Mouse (Mus musculus) hindbrain, postnatal 0 days (tissue): ENCODE data around the gene Slc11a1. TPM values are rescaled to one million over a fixed set of nuclear protein-coding genes. Genes with fewer than 3 reads are reported as not detected.
A peak's percentile ranks its signal among the peaks of the same experiment; 100 is the strongest.

Experiments
- ATAC-seq: fragments of 200-750 bp; cut with Nextera tagmentation; 2 replicates; pipeline ENCODE4 v1.8.0; 2017; ENCODE audit warnings: mild to moderate bottlenecking, moderate TSS enrichment, moderate library complexity
- DNase-seq: peaks from one replicate; pipeline ENCODE4 v3.0.0-alpha.2; 2015; ENCODE audit warnings: low spot score
- H3K27ac ChIP-seq: fragments of 300-500 bp; sonication (generic); 2 replicates; pipeline ENCODE4 v1.5.1; 2014; ENCODE audit warnings: mild to moderate bottlenecking
- H3K27me3 ChIP-seq: fragments of 300-500 bp; sonication (generic); 2 replicates; pipeline ENCODE4 v1.6.1; 2014; ENCODE audit warnings: low read length, mixed read lengths; ENCODE audit not compliant: insufficient read depth
- H3K36me3 ChIP-seq: fragments of 300-500 bp; sonication (generic); 2 replicates; pipeline ENCODE4 v1.6.1; 2014; ENCODE audit warnings: low read length, mixed read lengths; ENCODE audit not compliant: insufficient read depth
- H3K4me1 ChIP-seq: fragments of 300-500 bp; sonication (generic); 2 replicates; pipeline ENCODE4 v1.6.1; 2014; ENCODE audit warnings: antibody characterized with exemption, low read length, mixed read lengths; ENCODE audit not compliant: insufficient read depth
- H3K4me2 ChIP-seq: fragments of 300-500 bp; sonication (generic); 2 replicates; pipeline ENCODE4 v1.6.1; 2014; ENCODE audit warnings: low read depth, mild to moderate bottlenecking, low read length, moderate library complexity, mixed read lengths
- H3K4me3 ChIP-seq: fragments of 300-500 bp; sonication (generic); 2 replicates; pipeline ENCODE4 v1.5.1; 2014; ENCODE audit warnings: low read length
- H3K9ac ChIP-seq: fragments of 300-500 bp; sonication (generic); replicated peaks from 2 replicates; pipeline ENCODE4 v1.6.1; 2014; ENCODE audit warnings: mild to moderate bottlenecking, low read length, moderate library complexity, mixed read lengths
- H3K9me3 ChIP-seq: fragments of 300-500 bp; sonication (generic); 2 replicates; pipeline ENCODE4 v1.6.1; 2016; ENCODE audit warnings: low read length, mixed read lengths
- CTCF ChIP-seq: IDR thresholded peaks from 2 replicates; pipeline ENCODE4 v1.5.1; 2016; ENCODE audit warnings: antibody characterized with exemption, control low read depth, low read depth
- WGBS: fragments of 180-500 bp; shearing (Covaris S2); extraction: QIAGEN DNeasy Blood & Tissue Kit; methylation state at CpG from one replicate; pipeline ENCODE4 v1.1.7; 2014; 5-methylcytosine and 5-hydroxymethylcytosine counted together
- polyA plus RNA-seq: library from polyadenylated mRNA; unstranded; fragments of >200 nt; fragmentation: Nextera tagmentation; extraction: Ambion mirVana; gene quantifications from 2 replicates; pipeline ENCODE4 v1.2.1, GENCODE M21; 2015
- total RNA-seq: library from RNA; depleted of rRNA; stranded (reverse); fragments of >200 nt; gene quantifications from 2 replicates; pipeline ENCODE4 v1.2.3, GENCODE M21; 2014

The Slc11a1 gene
- total and polyA plus RNA-seq, 2 experiments from 2014 or later, result 2.9 to 10.6 TPM

- Histone ChIP-seq H3K4me2 (no peak overlapping the region), H3K9me3 (no peaks in the 10 kb centered on the region), H3K36me3 (peaks cover 15% of the 10 kb centered on the region; the same call in 1 of the 2 replicates), H3K9ac (no peak overlapping the region), H3K27me3 (no peaks in the 10 kb centered on the region), H3K4me1 (no peaks in the 10 kb centered on the region), H3K27ac (no peak overlapping the region), H3K4me3 (no peak overlapping the region)
- no peak for TF ChIP-seq CTCF
- WGBS, result 93% methylated on average over 9 of the region's 9 CpGs
- DNase-seq, result no peak
- ATAC-seq, result no peak
Measured at GRCm38 (mm10) chr1:74353453-74354229, 21.4 kb upstream of the Slc11a1 start.

GRCm38 (mm10) chr1:74357531-74357930 lies 17.5 kb upstream of the Slc11a1 start:
- no peak for TF ChIP-seq CTCF
- no peaks in the 10 kb centered on the region for H3K36me3 ChIP-seq
- no peak overlapping the region for H3K4me2 ChIP-seq
- H3K27me3 ChIP-seq, result no peaks in the 10 kb centered on the region
- no peak overlapping the region for H3K4me3 ChIP-seq
- DNase-seq, result no peak
- H3K4me1 ChIP-seq, result no peaks in the 10 kb centered on the region
- no peaks in the 10 kb centered on the region for H3K9me3 ChIP-seq
- H3K27ac ChIP-seq, result no peak overlapping the region
- H3K9ac ChIP-seq, result no peak overlapping the region
- ATAC-seq, result no peak

GRCm38 (mm10) chr1:74359952-74360517 lies 15.0 kb upstream of the Slc11a1 start:
- Histone ChIP-seq H3K27ac (no peak overlapping the region), H3K4me1 (no peaks in the 10 kb centered on the region), H3K36me3 (no peaks in the 10 kb centered on the region), H3K27me3 (no peaks in the 10 kb centered on the region), H3K9ac (no peak overlapping the region), H3K4me3 (no peak overlapping the region), H3K4me2 (no peak overlapping the region), H3K9me3 (no peaks in the 10 kb centered on the region)
- TF ChIP-seq CTCF, result no peak
- DNase-seq (no peak), ATAC-seq (no peak)
- WGBS, result 88% methylated on average over 5 of the region's 5 CpGs

GRCm38 (mm10) chr1:74361812-74362211 lies 13.2 kb upstream of the Slc11a1 start, which contains the start of gene Catip:
Catip (plus strand) TSS chr1:74362108.
- no peaks in the 10 kb centered on the region for H3K4me1 ChIP-seq
- no peaks in the 10 kb centered on the region for H3K36me3 ChIP-seq
- ATAC-seq (peak; percentile 85), DNase-seq (peak; percentile 94)
- 0% methylated on average over 2 of the region's 2 CpGs for WGBS
- H3K9me3 ChIP-seq, result no peaks in the 10 kb centered on the region
- no peak within 1 kb of the TSS for H3K27ac ChIP-seq
- H3K9ac ChIP-seq, result no peak within 1 kb of the TSS
- TF ChIP-seq CTCF, result peak; percentile 86
- no peaks in the 10 kb centered on the region for H3K27me3 ChIP-seq
- H3K4me2 ChIP-seq, result 0 out of 2 replicates have a peak within 1 kb of the TSS, but pooled peaks have one; percentile 7
- H3K4me3 ChIP-seq, result 0 out of 2 replicates have a peak within 1 kb of the TSS, but pooled peaks have one; percentile 7

GRCm38 (mm10) chr1:74362325-74363229 lies 12.4 kb upstream of the Slc11a1 start:
- Histone ChIP-seq H3K36me3 (no peaks in the 10 kb centered on the region), H3K4me2 (0 out of 2 replicates have a peak overlapping the region, but pooled peaks have one; percentile 7), H3K9ac (no peak overlapping the region), H3K4me1 (no peaks in the 10 kb centered on the region), H3K4me3 (0 out of 2 replicates have a peak overlapping the region, but pooled peaks have one; percentile 7), H3K27me3 (no peaks in the 10 kb centered on the region), H3K27ac (no peak overlapping the region), H3K9me3 (no peaks in the 10 kb centered on the region)
- WGBS, result 68% methylated on average over 17 of the region's 17 CpGs
- ATAC-seq, result peak; percentile 39; the same call in 1 of the 2 replicates
- DNase-seq, result no peak
- no peak for TF ChIP-seq CTCF

GRCm38 (mm10) chr1:74363437-74363836 lies 11.6 kb upstream of the Slc11a1 start:
- no peak overlapping the region for H3K4me2 ChIP-seq
- no peaks in the 10 kb centered on the region; the same call in 1 of the 2 replicates for H3K4me1 ChIP-seq
- no peak overlapping the region for H3K27ac ChIP-seq
- ATAC-seq, result no peak
- H3K9me3 ChIP-seq, result no peaks in the 10 kb centered on the region
- H3K4me3 ChIP-seq, result no peak overlapping the region
- H3K36me3 ChIP-seq, result no peaks in the 10 kb centered on the region
- no peak for TF ChIP-seq CTCF
- 83% methylated on average over 5 of the region's 5 CpGs for WGBS
- DNase-seq, result no peak
- H3K9ac ChIP-seq, result no peak overlapping the region
- no peaks in the 10 kb centered on the region for H3K27me3 ChIP-seq
